Mouse (Mus musculus): Measurements from ENCODE around the gene Mnat1. TPM values are rescaled to one million over a fixed set of nuclear protein-coding genes. Genes with fewer than 3 reads are reported as not detected.
"Not testable (repeated sequence)": the region's sequence is repeated elsewhere in the genome, so short reads cannot be mapped to it uniquely, and the experiment has no call there.

The Mnat1 gene
- total RNA-seq, 2 experiments from 2014 or later, result 18.2 to 18.8 TPM

- DNase-seq (ENCODE audit: low spot score), result no peak
Observed at GRCm38 (mm10) chr12:73140732-73141131, 17.2 kb downstream of the Mnat1 start.

- peak; percentile 63 for DNase-seq (ENCODE audit: low spot score)
Observed at GRCm38 (mm10) chr12:73147236-73147635, 23.7 kb downstream of the Mnat1 start.

GRCm38 (mm10) chr12:73151038-73151437 lies 27.5 kb downstream of the Mnat1 start:
- not testable (repeated sequence) for DNase-seq (ENCODE audit: low spot score)

GRCm38 (mm10) chr12:73154150-73154549 lies 30.6 kb downstream of the Mnat1 start:
- DNase-seq (ENCODE audit: low spot score), result no peak

GRCm38 (mm10) chr12:73160341-73160740 lies 36.8 kb downstream of the Mnat1 start:
- no peak for DNase-seq (ENCODE audit: low spot score)

GRCm38 (mm10) chr12:73162408-73163181 lies 39.1 kb downstream of the Mnat1 start:
- DNase-seq (ENCODE audit: low spot score), result no peak

GRCm38 (mm10) chr12:73170794-73171193 lies 47.3 kb downstream of the Mnat1 start:
- no peak for DNase-seq (ENCODE audit: low spot score)

GRCm38 (mm10) chr12:73183896-73184295 lies 60.4 kb downstream of the Mnat1 start:
- DNase-seq (ENCODE audit: low spot score), result no peak

GRCm38 (mm10) chr12:73197363-73197762 lies 73.8 kb downstream of the Mnat1 start:
- no peak for DNase-seq (ENCODE audit: low spot score)

- DNase-seq (ENCODE audit: low spot score), result no peak
Observed at GRCm38 (mm10) chr12:73198451-73198850, 74.9 kb downstream of the Mnat1 start.

GRCm38 (mm10) chr12:73199375-73199774 lies 75.9 kb downstream of the Mnat1 start:
- no peak for DNase-seq (ENCODE audit: low spot score)

- peak; percentile 53 for DNase-seq (ENCODE audit: low spot score)
Observed at GRCm38 (mm10) chr12:73201587-73201986, 78.1 kb downstream of the Mnat1 start.

- peak; percentile 47 for DNase-seq (ENCODE audit: low spot score)
Observed at GRCm38 (mm10) chr12:73205710-73206649, 82.5 kb downstream of the Mnat1 start.

- peak; percentile 35 for DNase-seq (ENCODE audit: low spot score)
Observed at GRCm38 (mm10) chr12:73207008-73207407, 83.5 kb downstream of the Mnat1 start.

GRCm38 (mm10) chr12:73207461-73207860 lies 83.9 kb downstream of the Mnat1 start:
- no peak for DNase-seq (ENCODE audit: low spot score)

GRCm38 (mm10) chr12:73208518-73208917 lies 85.0 kb downstream of the Mnat1 start:
- no peak for DNase-seq (ENCODE audit: low spot score)

GRCm38 (mm10) chr12:73209117-73209516 lies 85.6 kb downstream of the Mnat1 start:
- peak; percentile 48 for DNase-seq (ENCODE audit: low spot score)

- DNase-seq (ENCODE audit: low spot score), result no peak
Observed at GRCm38 (mm10) chr12:73210454-73210853, 86.9 kb downstream of the Mnat1 start.

GRCm38 (mm10) chr12:73215773-73216172 lies 92.3 kb downstream of the Mnat1 start:
- no peak for DNase-seq (ENCODE audit: low spot score)

- DNase-seq (ENCODE audit: low spot score), result no peak
Observed at GRCm38 (mm10) chr12:73218632-73219031, 95.1 kb downstream of the Mnat1 start.

- no peak for DNase-seq (ENCODE audit: low spot score)
Observed at GRCm38 (mm10) chr12:73221235-73221634, 97.7 kb downstream of the Mnat1 start.

- no peak for DNase-seq (ENCODE audit: low spot score)
Observed at GRCm38 (mm10) chr12:73223872-73224271, 100.4 kb downstream of the Mnat1 start.

Data from gastrocnemius, adult 18-20 months (tissue).